Mouse (Mus musculus): ENCODE data around the gene Btbd17. TPM values are rescaled to one million over a fixed set of nuclear protein-coding genes. Genes with fewer than 3 reads are reported as not detected.
A peak's percentile ranks its signal among the peaks of the same experiment; 100 is the strongest.

Btbd17 gene
- polyA plus RNA-seq (2012; rRNA removed) = 0.15 and 0.22 TPM in 2 replicates

GRCm38 (mm10) chr11:114795848-114796322 is at the start of gene Btbd17:
Btbd17 (minus strand) TSS chr11:114795945.
- DNase-seq (ENCODE audit: low spot score) = no peak

GRCm38 (mm10) chr11:114844464-114845220 is 48.9 kb upstream of the Btbd17 start:
- DNase-seq (ENCODE audit: low spot score) = no peak

GRCm38 (mm10) chr11:114843818-114844463 is 48.2 kb upstream of the Btbd17 start:
- DNase-seq (ENCODE audit: low spot score) = no peak

GRCm38 (mm10) chr11:114833166-114833565 is 37.4 kb upstream of the Btbd17 start:
- DNase-seq (ENCODE audit: low spot score) = no peak

DNA sequence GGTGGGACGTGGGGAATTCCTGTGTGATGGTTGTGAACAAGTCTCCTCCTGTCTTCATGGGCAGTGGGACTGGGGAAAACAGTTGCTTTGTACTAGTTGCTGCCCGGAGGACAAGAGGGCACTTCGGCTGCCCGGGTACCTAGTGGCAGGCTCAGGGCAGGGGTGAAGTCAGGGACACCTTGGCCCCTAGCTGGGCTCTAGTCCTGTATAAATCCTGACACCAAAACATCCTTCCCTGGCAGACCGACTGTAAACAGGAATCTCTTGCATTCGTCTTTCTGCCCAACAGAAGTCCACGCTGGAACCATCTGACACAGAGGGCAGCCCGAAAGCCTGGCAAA is 34.7 kb upstream of the Btbd17 start:
- no peak for DNase-seq (ENCODE audit: low spot score)

GRCm38 (mm10) chr11:114829499-114830432 is 34.0 kb upstream of the Btbd17 start:
- DNase-seq (ENCODE audit: low spot score) = peak; percentile 51

- no peak for DNase-seq (ENCODE audit: low spot score)
These were observed 30.9 kb upstream of the Btbd17 start for GRCm38 (mm10) chr11:114826686-114827085.

DNA sequence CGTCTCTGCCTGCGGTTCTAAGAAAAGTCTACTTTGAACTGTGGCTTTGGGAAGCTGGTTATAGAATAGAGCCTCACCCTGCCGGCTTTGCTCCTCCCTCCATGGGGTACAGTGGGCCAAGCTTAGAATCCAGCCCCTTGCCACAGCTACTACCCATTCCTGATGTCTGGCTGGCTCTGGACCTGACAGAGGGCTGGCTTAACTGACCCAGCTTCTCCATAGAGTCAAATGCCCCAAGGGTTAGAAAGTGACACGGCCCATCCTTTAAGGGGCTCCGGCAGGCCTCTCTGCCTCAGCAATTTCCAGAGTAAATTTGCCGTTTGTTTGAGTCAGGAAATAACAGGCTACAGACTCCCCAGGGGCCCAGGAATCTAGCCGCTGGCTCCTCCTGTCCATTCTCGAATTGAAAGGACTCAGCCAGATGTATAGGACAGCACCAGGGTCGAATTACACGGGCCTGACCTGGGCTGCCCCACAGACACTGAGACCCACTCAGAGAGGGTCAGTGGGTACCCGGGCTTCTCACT is 27.5 kb upstream of the Btbd17 start:
- no peak for DNase-seq (ENCODE audit: low spot score)

- no peak for DNase-seq (ENCODE audit: low spot score)
These were observed 27.0 kb upstream of the Btbd17 start for GRCm38 (mm10) chr11:114822727-114823126.

DNA sequence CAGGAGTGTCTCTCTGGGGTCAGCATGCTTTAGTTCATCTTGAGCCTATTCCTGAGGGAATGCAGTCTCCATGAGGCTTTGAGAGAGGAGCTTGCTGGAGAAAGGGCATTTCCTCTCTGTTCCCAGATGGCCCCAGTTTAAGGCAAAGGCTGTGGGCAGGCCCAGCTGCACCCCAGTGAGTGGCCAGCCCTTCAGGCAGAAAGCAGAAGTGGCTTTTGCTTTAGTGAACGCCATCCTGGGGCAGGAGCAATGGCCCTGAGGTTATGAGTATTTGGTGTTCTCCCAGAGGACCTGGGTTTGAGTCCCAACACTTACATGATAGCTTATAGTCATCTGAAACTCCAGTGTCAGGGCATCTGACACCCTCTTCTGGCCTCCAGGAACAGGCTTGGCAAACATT is 25.6 kb upstream of the Btbd17 start:
- no peak for DNase-seq (ENCODE audit: low spot score)

- DNase-seq (ENCODE audit: low spot score) = no peak
These were observed 24.7 kb upstream of the Btbd17 start for GRCm38 (mm10) chr11:114820444-114820843.

GRCm38 (mm10) chr11:114819110-114819509 is 23.4 kb upstream of the Btbd17 start:
- no peak for DNase-seq (ENCODE audit: low spot score)

- DNase-seq (ENCODE audit: low spot score) = no peak
These were observed 22.4 kb upstream of the Btbd17 start for GRCm38 (mm10) chr11:114818185-114818584.

DNA sequence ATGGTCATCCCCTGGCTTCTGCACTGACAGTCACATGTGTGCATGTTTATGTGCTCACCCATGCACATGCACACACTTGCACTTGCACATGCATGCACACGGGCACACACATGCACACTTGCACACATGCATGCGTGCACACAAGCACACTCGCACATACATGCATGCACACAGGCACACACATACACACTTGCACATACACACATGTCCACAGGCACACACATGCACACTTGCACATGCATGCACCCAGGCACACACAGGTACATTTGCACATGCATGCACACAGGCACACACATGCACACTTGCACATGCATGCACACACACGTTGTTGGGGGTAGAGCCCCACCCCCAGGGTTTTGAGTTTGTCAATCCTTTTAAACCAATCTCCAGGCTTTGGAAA is 21.2 kb upstream of the Btbd17 start:
- no peak for DNase-seq (ENCODE audit: low spot score)

GRCm38 (mm10) chr11:114814873-114815592 is 19.3 kb upstream of the Btbd17 start:
- no peak for DNase-seq (ENCODE audit: low spot score)

- peak; percentile 89 for DNase-seq (ENCODE audit: low spot score)
These were observed 17.0 kb upstream of the Btbd17 start for GRCm38 (mm10) chr11:114812731-114813240.

GRCm38 (mm10) chr11:114810344-114810743 is 14.6 kb upstream of the Btbd17 start:
- no peak for DNase-seq (ENCODE audit: low spot score)

GRCm38 (mm10) chr11:114809371-114809770 is 13.6 kb upstream of the Btbd17 start:
- DNase-seq (ENCODE audit: low spot score) = no peak

DNA sequence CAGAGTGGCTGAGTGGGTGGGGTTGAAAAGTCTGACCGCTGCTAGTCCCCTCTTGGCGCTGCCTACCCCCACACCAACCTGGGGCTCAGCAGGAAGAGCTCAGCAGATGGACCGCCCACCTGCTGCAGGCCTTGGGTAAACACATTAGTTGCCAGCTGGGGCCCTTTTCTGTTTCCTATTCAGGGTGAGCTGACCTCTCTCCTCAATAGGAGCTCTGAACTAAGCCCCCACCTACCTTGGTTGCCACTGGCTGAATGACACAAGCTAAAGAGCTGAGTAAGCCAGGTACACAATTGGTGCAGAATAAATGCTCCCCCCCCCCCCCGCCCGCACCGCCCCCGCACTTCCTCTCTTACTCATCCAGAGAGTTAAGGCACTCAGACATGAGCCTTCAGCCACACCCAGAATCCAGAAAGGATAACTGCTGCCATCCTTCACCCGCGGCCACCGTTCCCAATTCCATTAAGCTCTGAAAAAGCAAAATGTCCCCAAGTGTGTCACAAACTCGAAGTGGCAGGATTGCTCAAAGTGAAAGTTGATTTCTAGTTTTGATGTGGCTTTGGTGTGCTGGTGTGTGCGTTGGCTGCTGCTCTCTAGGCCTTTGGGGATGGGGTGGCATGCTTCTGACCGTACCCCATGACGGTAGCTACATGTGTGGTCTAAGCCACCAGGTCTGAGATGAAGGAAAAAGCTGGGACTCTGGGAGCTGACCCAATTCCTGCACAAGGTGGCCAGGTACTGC is 12.1 kb upstream of the Btbd17 start:
- no peak for DNase-seq (ENCODE audit: low spot score)

DNA sequence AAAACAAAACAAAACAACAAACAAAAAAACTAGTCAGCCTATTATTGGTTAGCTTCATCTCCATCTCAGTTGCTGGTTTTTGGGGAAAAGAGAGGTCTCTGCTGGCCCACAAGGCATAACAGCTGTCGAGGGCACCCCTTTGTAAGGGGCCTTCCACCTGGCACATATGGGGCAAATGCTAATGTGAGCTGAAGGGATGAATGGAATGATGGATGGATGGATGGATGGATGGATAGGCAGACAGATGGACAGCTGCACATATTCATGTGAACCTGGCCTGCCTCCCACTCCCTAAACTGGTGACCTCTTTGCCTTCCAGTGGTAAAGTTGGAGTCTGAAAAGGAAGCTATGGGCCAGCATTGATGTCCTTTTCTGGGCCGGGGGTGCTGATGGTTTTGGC is 11.3 kb upstream of the Btbd17 start:
- DNase-seq (ENCODE audit: low spot score) = no peak

All from urinary bladder, adult 2 months (tissue).